Mouse (Mus musculus): Measurements from ENCODE around the gene Rgs8. TPM values are rescaled to one million over a fixed set of nuclear protein-coding genes. Genes with fewer than 3 reads are reported as not detected.

Rgs8 gene
- polyA plus RNA-seq, 1 experiment from 2014 or later = 16.4 TPM

Other genes starting within 250 kb of the Rgs8 start
- 0.56 and 0.85 TPM in 2 replicates for gene Shcbp1l, start 227.9 kb upstream of the Rgs8 start, polyA plus RNA-seq (2014; fragmentation: Nextera tagmentation; extraction: Ambion mirVana)
- gene Dhx9, start 165.4 kb upstream of the Rgs8 start, polyA plus RNA-seq (2014; fragmentation: Nextera tagmentation; extraction: Ambion mirVana) = 23.7 and 26.2 TPM in 2 replicates
- 15.8 and 16.8 TPM in 2 replicates for gene Npl, start 103.0 kb upstream of the Rgs8 start, polyA plus RNA-seq (2014; fragmentation: Nextera tagmentation; extraction: Ambion mirVana)
- gene Rgs16, start 87.3 kb downstream of the Rgs8 start, polyA plus RNA-seq (2014; fragmentation: Nextera tagmentation; extraction: Ambion mirVana) = 6.5 and 6.8 TPM in 2 replicates
- 37.2 and 40.9 TPM in 2 replicates for gene Rnasel, start 96.4 kb downstream of the Rgs8 start, polyA plus RNA-seq (2014; fragmentation: Nextera tagmentation; extraction: Ambion mirVana)
- 0.13 and 0.16 TPM in 2 replicates for gene Rgsl1, start 191.1 kb downstream of the Rgs8 start, polyA plus RNA-seq (2014; fragmentation: Nextera tagmentation; extraction: Ambion mirVana)
- gene Teddm1b, start 221.3 kb downstream of the Rgs8 start, polyA plus RNA-seq (2014; fragmentation: Nextera tagmentation; extraction: Ambion mirVana) = 0.25 and 0.51 TPM in 2 replicates
- gene Teddm1a, start 238.7 kb downstream of the Rgs8 start, polyA plus RNA-seq (2014; fragmentation: Nextera tagmentation; extraction: Ambion mirVana) = not detected in 2 replicates
- gene Glul, start 246.9 kb downstream of the Rgs8 start, polyA plus RNA-seq (2014; fragmentation: Nextera tagmentation; extraction: Ambion mirVana) = 199 and 206 TPM in 2 replicates
- gene Teddm2, start 247.2 kb downstream of the Rgs8 start, polyA plus RNA-seq (2014; fragmentation: Nextera tagmentation; extraction: Ambion mirVana) = 0.98 and 1.4 TPM in 2 replicates

Measured in hindbrain, embryonic 14.5 days (tissue).